Mouse (Mus musculus) brain, adult 10 weeks (tissue): ENCODE results near the gene Chrm5. TPM values are rescaled to one million over a fixed set of nuclear protein-coding genes. Genes with fewer than 3 reads are reported as not detected.

Experiments used
- polyA plus RNA-seq: library from polyadenylated mRNA; stranded (reverse); fragments of 350-450 nt; fragmentation: Illumina TruSeq; extraction: RNeasy Lipid Tissue Mini Kit (QIAGEN cat#74804); gene quantifications from one replicate; pipeline ENCODE4 v1.2.3, GENCODE M21; 2015; ENCODE audit warnings: low read depth, low replicate concordance

Gene Chrm5
- polyA plus RNA-seq, result 0.76 TPM

DNA sequence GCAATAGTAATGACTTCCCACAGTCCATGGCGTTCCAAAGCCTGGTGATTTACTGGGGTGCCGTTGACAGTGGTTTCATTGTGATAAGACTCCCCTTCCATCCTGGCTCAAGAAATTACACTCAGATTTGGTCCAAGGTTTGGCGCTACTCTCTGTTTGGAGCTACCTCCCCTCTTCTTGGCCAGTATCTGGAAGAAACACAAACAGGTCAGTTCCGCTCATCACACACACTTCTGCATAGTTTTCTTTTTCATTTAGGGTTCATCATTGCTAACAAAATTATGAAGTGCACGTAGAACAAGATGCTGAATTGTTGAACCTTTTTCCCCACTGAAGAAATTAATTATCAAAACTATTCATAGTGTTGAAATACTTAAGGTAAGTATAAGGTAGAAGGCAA lies at the start of gene Chrm5:
Chrm5 (minus strand) TSS at position 101 of the 400 bp plus-strand sequence.

DNA sequence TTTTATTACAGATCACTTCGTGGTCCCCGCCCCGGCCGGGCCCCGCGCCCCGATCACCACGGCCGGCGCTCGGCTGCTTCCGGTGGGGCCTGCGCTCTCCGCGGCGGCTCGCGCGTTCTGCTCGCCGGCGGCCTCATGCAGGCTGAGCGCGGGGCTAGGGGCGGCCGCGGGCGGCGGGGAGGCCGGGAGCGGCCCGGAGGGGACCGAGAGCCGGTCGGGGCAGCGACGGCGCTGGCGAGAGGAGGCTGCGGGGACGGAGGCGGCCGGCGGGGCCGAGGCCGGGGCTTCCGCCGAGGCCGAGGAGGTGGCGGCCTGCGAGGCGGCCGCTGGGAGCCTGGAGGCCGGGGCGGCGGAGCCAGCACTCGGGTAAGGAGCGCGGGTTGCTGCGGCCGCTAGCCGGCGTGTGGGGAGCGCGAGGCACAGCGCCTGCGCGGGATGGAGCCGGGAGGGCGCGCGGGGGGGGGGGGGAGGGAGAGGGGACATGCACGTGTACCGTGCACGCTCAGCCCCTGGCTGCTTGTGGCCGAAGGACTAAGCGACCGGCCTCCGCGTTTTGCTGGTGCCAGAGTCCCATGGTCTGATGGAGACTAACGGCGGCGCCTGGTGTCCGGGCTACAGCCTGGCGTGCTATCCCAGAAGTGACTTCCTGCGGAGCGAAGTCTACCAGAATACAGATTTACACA lies 12.4 kb upstream of the Chrm5 start, which contains the start of gene Aven:
Aven (plus strand) TSS at position 109 of the 683 bp plus-strand sequence.

DNA sequence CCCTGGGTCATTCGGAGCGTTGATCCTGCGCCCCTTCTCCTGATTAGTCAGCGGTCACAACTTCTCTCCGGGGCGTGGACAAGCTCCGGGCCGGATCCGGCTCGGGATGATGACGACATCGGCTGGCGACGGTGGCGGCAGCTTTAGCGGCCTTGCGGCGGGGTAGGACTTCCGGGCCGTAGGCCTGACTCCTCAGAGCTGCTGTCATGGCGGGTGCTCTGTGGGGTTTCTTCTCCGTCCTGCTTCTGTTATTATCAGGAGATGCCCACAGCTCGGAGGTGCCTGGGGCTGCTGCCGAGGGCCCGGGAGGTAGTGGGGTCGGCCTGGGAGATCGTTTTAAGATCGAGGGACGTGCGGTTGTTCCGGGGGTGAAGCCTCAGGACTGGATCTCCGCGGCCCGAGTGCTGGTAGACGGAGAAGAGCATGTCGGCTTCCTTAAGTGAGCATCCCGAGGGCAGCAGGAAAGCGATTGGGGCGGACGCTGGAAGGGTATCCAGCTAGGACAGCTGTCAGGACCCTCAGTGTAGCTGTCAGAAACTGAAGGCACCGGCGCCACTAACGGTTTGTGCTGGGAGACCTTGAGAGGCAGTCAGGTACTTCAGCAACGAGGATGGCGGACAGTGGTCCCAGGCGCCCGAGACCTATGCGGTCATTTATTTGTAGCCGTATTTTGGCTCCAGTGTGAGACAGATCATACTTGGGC lies 25.6 kb downstream of the Chrm5 start, which contains the start of gene Emc7:
Emc7 (plus strand) TSS at position 136 of the 703 bp plus-strand sequence.

Other genes with a start within 250 kb of the Chrm5 start
- 120 TPM for gene Lpcat4, start 241.3 kb downstream of the Chrm5 start, polyA plus RNA-seq
- not detected for gene Nutm1, start 221.5 kb downstream of the Chrm5 start, polyA plus RNA-seq
- 93.6 TPM for gene Nop10, start 218.8 kb downstream of the Chrm5 start, polyA plus RNA-seq
- 75.7 TPM for gene Slc12a6, start 214.9 kb downstream of the Chrm5 start, polyA plus RNA-seq
- gene Gm21985, start 214.5 kb downstream of the Chrm5 start, polyA plus RNA-seq, result 1.1 TPM
- gene Emc4, start 112.7 kb downstream of the Chrm5 start, polyA plus RNA-seq, result 344 TPM
- gene Katnbl1, start 101.6 kb downstream of the Chrm5 start, polyA plus RNA-seq, result 14.8 TPM
- 54.2 TPM for gene Emc7, start 25.8 kb downstream of the Chrm5 start, polyA plus RNA-seq
- gene Aven, start 12.2 kb upstream of the Chrm5 start, polyA plus RNA-seq, result 10.6 TPM